Mouse (Mus musculus): ENCODE measurements around the gene Cmtr1. TPM values are rescaled to one million over a fixed set of nuclear protein-coding genes. Genes with fewer than 3 reads are reported as not detected.

The Cmtr1 gene
- total RNA-seq, 2 experiments from 2014 or later = 72.1 to 477 TPM

DNA sequence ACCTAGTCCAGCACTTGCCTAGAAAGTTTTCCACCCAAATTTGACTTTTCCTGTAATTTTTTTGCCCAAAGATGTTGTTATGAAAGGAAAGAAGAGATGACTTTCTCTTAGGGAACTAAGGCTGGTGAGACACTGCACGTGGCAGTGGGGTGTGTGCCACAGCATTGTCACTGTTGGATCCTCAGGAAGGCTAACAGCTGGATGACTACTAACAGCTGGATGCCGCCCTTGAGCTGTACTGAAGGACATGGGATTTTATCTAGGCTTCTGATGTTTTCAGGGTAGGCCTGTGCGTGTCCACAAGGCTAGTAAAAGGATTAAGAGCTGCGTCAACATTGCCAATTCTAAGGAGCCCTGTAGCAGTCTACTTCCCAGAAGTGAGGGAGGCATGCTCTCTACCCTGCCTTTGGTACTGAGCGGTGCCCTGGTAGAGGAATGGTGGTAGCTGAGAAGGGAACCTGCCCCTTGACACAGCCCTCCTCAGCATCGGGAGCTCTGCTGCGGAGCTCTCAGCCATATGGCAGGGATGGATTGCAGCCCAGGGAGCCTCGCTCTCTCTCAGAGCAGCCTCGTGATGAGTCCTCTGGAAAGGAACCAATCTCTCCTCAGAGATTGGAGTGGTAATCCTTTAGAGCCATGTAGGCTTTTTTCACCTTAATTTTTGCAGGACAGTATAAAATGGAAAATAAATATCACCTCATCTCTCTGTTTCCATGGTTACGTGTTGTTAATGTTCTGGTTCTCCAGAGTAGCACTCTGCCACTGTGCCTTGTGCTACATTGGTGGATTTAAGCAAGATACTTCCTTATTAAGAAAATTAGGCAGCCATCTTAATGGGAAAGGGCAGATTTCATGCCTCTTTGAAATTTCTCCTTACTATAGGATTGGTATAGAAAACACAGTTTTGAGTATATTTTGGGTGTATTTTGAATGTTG is 7.9 kb downstream of the Cmtr1 start:
- ATAC-seq (replicated peaks; ENCODE audit: low FRiP score, poor library complexity, severe bottlenecking) = no peak

DNA sequence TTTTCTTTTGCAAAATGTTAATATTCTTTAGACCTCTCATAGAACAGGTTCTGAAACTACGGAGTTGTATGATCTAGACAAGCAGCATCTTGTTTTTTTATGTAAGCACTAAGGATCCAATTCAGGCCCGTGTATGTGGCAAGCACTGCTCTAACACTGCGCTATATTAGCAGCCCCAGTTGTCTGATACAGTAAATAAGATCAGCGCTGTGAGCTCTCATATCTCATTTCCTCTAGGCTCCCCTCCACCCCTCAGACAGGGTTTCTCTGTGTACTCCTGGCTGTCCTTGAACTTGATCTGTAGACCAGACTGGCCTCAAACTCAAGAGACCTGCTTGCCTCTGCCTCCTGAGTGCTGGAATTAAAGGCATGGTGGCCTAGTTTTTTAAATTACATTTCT is 8.6 kb downstream of the Cmtr1 start:
- ATAC-seq (replicated peaks; ENCODE audit: low FRiP score, poor library complexity, severe bottlenecking) = no peak

DNA sequence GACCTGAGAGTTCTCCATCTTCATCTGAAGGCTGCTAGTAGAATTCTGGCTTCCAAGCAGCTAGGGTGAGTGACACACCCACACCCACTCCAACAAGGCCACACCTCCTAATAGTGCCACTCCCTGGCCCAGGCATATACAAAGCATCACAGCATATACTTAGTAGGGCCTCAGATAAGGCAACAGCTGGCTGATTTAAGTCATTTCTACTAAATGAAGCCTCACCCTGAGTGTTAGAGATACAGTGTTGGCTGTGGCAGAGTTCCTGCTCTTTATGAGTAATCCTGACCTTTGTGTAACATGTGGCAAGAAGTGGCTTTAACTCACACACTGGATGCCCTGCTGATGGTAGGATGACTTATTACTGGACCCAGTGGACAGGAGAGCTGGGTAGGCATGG is 9.5 kb downstream of the Cmtr1 start:
- ATAC-seq (replicated peaks; ENCODE audit: low FRiP score, poor library complexity, severe bottlenecking) = peak; percentile 88

DNA sequence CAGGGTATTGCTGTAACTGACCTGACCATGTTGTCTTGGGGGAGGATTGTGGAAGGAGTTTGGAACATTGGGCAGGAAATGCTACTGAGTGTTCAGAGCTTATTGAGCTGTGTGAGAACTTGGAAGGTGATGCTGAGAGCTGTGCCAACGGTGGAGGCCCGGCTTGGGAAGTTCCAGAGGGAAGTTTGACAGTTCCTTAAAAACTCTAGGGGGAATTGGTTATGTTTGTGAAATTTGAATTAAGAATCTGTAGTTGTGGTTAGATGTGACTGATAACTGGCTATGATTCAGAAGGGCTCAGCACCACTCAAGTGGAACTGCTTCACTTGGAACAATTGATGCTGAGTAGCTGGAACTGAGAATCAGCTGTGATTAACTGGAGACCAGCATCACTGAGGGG is 10.6 kb downstream of the Cmtr1 start:
- ATAC-seq (replicated peaks; ENCODE audit: low FRiP score, poor library complexity, severe bottlenecking) = no peak

DNA sequence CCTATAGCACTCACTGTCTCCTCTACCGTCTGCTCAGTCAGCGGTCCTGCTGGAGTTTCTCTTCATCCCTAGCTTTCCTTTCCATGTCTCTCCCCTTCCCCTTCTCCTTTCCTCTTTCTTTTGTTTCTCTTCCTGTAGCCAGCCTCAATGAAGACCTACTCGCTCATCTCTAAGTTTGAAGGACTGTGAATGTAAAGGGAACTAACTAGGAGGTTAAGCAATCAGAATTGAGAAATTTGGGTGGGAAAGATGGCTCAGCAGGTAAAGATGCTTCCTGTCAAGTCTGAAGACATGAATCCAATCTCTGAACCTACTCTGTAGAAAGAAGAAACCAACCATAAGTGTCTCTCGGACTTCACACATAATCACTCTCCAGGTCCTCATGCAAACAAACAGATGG is 12.9 kb downstream of the Cmtr1 start:
- ATAC-seq (replicated peaks; ENCODE audit: low FRiP score, poor library complexity, severe bottlenecking) = no peak

DNA sequence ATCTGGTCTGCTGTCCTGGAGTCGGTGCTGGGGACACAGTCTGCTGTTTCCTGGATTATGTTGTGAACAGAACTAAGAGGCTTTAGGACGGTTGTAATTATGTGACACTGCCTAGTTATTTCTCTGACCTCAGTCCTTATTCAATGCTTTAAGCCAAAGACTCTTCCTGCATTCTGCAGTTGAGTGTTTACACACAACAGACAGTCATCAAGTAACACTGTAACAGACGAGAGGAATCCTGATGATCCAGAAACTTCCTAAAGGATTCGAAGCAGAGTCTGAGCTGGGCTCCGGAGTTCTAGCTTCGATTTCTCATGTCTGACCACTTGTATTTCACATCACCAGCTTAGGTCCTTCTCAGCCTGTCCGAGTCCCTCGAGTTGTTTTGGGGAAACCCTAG is 18.1 kb downstream of the Cmtr1 start:
- no peak for ATAC-seq (replicated peaks; ENCODE audit: low FRiP score, poor library complexity, severe bottlenecking)

DNA sequence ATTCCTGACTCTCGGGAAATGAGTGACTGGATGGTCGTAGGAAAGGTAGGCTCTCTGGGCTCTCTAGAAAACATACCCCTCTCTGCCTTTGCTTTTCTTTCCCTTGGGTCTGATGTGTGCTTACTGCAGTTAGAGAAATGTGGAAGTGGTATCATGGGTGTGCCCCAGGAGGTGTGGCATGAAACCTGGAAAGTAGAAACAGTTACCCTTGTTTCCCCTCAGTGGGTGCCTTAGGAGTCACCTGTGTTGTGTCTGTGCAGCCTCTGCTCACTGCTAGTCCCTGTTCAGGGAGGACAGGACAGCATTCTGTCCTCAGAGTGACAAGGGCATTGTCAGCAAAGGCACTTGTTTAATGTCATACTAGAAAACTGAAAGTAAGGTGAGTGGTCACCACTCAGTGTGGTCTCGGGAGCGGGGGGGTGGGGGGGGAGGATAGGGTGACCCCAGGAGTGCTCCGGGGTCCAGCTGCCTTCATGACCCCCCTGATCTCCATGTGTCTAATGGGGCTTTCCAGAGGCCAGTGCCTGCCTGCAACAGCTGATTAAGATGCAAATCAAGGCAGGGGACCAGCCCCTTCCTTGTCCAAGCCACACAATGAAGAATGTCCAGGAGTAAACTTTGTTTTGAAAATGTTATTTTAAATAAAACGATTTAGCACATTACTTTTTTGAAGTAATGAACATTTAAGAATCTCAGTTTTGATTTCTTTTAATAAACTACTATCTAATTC is 18.8 kb downstream of the Cmtr1 start:
- ATAC-seq (replicated peaks; ENCODE audit: low FRiP score, poor library complexity, severe bottlenecking) = no peak

DNA sequence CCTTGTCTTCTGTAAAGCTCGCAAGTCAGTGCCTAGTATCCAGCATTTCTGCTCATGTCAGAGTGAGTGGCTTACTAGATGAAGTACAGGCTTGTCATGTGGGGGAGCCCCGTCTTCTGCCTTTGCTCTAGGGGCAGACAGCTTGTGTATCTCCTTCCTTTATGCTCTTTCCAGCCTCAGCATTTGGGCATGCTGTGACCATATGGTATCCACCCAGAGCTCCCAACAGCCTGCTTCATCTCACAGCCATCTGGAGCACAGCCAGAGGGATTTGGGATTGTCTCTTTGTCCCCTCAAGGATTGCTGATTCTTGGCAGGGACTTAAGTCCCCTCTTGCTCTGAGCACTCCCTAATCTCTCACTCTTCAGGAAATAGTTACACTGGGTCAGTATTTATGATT is 19.8 kb downstream of the Cmtr1 start:
- no peak for ATAC-seq (replicated peaks; ENCODE audit: low FRiP score, poor library complexity, severe bottlenecking)

DNA sequence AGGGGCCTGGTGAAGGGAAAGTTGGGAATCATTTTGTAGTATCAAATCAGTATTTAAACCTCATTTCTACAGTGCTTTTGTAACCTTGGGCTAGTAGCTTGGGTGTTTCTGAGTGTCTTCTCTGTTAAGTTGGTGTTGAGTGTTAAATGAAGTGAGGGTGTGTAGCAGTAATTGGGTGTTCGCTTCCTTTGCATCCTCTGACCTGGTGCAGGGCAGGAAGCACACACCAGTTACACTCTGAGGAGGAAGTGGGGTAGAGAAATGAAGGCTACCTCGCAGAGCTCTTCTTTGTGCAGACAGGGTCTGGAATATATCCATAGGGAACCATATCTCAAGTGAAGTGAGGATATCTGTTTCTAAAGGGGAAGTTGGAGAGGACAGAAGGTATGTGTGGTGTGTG is 20.5 kb downstream of the Cmtr1 start:
- ATAC-seq (replicated peaks; ENCODE audit: low FRiP score, poor library complexity, severe bottlenecking) = no peak

DNA sequence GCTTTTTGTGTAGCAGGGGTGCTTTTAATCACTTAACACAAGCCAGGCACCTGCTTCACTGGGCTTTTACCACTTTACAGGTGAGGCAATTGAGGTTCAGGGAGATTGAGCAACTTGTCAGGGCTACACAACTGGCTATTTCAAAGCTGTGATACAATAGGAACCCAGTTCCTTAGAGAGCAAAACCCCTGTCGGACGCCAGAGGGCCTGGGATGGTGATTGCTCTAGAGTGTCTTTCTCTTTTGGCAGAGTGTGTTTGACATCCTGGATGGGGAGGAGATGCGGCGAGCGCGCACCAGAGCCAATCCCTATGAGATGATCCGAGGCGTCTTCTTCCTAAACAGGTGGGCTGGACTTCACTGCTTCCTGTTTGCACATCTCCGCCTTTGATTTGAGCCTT is 21.3 kb downstream of the Cmtr1 start:
- no peak for ATAC-seq (replicated peaks; ENCODE audit: low FRiP score, poor library complexity, severe bottlenecking)

DNA sequence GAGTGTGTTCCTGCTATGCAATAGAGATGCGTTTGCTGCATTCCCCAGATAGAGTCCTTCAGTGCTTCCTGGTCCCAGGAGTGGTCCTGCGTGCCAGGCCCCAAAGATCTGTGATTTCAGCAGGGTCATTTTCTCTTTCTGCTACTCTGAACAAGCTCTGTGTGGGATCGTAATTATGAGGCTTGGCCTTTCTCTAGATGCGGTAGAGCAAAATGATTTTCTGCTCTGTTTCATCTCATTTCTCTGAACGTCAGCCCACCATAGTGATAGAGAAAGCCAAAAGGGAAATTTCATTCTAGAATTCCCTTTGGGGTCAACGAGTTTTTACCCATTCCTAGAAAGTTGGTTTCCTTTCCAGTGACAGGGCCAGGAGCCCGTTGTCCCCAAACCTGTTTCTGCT is 21.9 kb downstream of the Cmtr1 start:
- no peak for ATAC-seq (replicated peaks; ENCODE audit: low FRiP score, poor library complexity, severe bottlenecking)

DNA sequence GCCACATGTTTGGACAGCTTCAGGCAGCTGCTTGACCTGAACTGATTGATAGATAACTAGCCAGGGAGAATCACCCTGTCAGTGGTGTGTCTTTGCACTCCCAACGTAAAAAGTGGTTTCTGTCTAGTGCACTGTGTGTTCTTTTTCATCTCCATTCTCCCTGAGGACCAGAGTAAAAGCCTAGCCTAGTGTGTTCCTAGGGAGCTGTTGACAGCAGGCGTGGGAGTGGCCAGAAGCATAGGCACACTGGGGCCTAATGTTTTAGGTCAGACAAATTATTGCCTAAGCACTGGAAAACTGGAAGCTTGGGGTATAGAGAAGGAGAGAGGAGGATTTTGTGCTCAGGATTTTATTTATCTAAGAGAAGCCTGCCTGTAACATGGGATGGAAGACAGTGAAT is 22.7 kb downstream of the Cmtr1 start:
- no peak for ATAC-seq (replicated peaks; ENCODE audit: low FRiP score, poor library complexity, severe bottlenecking)

DNA sequence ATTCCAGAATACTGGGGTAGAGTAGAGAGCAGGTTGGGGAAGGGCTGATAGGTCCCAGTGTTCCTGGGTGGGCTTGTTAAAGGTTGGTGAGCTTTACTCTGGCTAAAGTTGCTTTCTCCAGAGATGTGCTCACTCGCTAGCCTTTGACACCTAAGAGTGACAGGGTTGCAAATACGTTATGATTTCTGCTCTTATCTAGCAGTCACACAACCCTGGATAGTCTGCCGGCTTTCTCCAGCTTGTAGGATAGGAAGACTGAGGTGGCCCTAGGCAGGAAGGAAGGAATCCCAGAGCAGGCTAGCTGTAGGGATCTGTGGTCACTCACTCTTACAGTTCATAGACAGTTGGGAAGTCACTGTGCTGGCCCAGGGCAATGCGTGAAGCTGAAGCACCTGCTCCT is 23.9 kb downstream of the Cmtr1 start:
- ATAC-seq (replicated peaks; ENCODE audit: low FRiP score, poor library complexity, severe bottlenecking) = no peak

DNA sequence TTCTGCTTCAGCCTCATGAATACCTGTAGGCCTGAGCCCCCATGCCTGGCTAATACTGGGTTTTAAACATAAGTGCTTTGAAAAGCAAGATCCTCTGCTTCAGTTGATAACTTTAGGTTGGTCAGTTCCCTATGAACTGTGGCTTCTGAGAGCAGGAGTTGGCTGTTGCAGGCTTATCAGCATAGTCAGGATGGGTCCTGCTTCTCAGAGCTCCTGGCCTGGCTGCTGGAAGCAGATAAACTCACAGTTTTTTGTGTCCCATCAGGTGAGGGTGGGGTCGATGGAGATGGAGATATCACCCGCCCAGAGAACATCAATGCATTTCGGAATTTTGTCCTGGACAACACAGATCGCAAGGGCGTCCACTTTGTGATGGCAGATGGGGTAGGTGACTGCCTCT is 26.4 kb downstream of the Cmtr1 start:
- ATAC-seq (replicated peaks; ENCODE audit: low FRiP score, poor library complexity, severe bottlenecking) = peak; percentile 87

DNA sequence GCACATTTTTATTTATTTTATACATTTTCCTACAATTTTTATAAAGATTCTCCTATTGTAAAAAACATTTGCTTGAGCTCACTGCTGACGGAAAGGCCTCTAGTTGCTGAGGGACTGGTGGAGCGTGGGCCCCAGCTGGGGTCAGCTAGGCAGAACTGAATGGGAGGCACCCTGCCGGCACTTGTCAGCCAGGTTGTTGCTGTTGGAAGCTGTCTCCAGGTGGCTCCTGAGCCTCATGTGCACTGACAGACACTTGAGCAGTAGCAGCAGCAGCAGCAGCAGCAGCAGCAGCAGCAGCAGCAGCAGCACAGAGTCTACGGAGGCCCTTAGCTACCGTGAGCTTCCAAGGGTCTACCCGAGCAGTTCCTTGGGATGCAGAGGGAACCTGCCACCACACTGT is 27.0 kb downstream of the Cmtr1 start:
- ATAC-seq (replicated peaks; ENCODE audit: low FRiP score, poor library complexity, severe bottlenecking) = no peak

DNA sequence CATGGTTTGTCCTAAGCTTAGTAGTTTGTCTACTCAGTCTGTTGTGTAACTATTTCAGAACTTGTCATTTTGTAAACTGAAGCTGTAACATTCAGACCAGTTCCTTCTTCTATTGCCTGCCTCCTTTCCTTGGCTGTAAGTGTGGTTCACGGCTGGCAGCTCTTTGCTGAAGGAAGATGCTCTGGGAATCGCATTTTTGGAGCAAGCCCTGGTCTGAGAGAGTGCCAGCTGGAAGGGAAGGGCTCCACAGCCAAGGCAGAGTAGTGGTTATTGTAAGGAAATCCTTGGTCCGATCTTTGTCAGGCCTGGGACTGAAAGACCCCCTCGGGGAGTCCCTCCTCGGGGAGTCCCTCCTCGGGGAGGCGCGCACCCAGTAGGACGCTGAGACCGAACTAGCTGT is 28.2 kb downstream of the Cmtr1 start:
- ATAC-seq (replicated peaks; ENCODE audit: low FRiP score, poor library complexity, severe bottlenecking) = no peak

DNA sequence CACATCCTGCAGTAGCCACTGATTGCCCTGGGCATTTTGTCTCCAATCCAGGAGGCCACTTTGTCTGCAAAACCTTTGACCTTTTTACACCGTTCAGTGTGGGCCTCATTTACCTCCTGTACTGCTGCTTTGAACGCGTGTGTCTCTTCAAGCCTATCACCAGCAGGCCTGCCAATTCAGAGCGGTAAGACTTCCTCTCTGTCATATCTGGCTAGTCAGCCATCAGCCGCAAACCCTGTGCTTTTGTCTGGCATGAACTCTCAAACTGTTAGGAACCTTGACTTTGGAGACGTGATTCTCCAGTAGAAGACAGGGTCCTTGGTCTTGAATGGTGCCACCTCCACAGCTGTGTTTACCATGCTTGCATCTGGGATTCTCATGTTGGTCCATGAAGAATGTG is 29.9 kb downstream of the Cmtr1 start:
- ATAC-seq (replicated peaks; ENCODE audit: low FRiP score, poor library complexity, severe bottlenecking) = no peak

DNA sequence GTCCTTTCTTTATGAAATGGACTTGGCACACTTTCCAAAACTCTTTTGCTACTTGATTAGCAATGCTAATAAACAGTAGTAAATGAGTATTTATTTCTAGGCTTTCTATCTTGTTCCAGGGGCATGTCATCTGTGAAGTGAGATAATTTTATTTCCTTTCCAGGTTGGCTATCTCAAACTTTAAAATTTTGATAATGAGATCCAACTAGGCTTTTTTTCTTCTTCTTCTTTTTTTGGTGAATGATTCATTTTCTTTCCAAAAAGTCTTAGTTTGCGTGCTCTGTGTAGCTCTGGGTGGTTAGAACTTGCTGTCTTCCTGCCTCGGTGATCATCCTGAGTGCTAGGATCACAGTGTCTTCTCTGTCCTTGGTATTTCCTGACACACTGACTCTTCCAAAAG is 32.4 kb downstream of the Cmtr1 start:
- no peak for ATAC-seq (replicated peaks; ENCODE audit: low FRiP score, poor library complexity, severe bottlenecking)

DNA sequence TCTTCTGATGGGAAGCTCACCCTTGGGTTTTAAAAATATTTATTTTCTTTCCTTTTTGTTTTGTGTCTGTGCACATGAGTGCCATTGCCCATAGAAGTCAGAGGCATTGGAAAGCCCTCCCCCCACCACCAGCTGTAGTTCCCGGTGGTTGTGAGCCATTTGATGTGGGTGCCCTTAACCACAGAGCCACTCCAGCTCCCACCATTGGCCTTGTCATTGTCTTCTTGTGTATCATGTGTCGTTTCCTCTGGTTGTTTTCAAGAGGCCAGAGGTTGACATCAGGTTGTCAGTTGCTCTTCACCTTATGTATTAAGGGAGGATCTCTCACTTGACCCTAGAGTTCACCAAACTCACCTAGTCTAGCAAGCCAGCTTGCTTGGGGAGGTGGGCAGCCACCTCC is 33.2 kb downstream of the Cmtr1 start:
- ATAC-seq (replicated peaks; ENCODE audit: low FRiP score, poor library complexity, severe bottlenecking) = no peak

DNA sequence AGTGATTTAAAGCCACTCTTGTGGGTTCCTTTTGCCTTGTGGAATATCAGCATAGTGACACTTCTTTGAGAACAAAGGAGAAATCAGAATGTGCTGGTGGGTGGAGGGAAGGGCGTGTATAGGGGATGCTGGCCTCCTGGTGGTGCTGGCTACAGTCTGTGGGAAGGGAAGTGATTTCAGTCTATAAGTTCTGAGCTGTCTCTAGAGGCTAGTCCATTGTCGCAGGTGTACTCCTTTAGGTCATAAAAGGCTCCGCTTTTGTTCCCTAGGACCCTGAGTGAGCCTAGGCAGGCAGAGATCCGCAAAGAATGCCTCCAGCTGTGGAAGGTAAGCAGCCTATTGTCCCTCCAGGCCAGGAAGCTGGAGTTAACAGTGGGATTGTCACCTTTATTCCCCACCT is 34.1 kb downstream of the Cmtr1 start:
- no peak for ATAC-seq (replicated peaks; ENCODE audit: low FRiP score, poor library complexity, severe bottlenecking)

DNA sequence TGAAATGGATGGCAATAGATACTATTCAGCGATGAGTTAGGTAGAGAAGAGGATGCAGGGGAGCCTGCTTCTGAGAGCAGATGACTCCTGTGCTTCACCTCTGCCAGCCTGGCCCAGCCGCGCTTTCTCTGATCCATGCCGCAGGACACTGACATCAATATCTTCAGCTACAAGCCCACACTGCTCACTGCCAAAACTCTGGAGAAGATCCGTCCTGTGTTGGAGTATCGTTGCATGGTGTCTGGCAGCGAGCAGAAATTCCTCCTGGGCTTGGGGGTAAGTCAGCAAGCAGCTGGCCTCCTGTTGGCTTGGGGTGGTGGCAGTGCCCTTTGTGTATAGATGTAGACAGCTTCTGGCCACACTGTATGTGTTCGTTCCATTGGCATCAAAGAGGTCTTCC is 36.5 kb downstream of the Cmtr1 start:
- no peak for ATAC-seq (replicated peaks; ENCODE audit: low FRiP score, poor library complexity, severe bottlenecking)

Measured in erythroid progenitor cell, adult 5-6 weeks (primary cell).